Mouse (Mus musculus) erythroid progenitor cell, adult 5-6 weeks (primary cell): Measurements from ENCODE around the gene Prss16. TPM values are rescaled to one million over a fixed set of nuclear protein-coding genes. Genes with fewer than 3 reads are reported as not detected.

Experiments used
- ATAC-seq: replicated peaks from 2 replicates; pipeline ENCODE4 v1.8.0; 2016; ENCODE audit warnings: moderate number of reproducible peaks, mild to moderate bottlenecking, moderate TSS enrichment, inconsistent platforms; ENCODE audit not compliant: poor library complexity, low FRiP score, severe bottlenecking
- total RNA-seq, 2 experiments: library from RNA; stranded (forward) in 1 of 2; stranded (reverse) in 1 of 2; fragments of 150-400 nt in 1 of 2; fragments of 186-747, 209-891 nt in 1 of 2; gene quantifications; 2 replicates each; pipeline versions ENCODE4 v1.2.3 to v1.2.4; 2015 to 2017; ENCODE audit warnings: low replicate concordance in 2 of 2

The Prss16 gene
- total RNA-seq, 2 experiments from 2014 or later, result not detected

- ATAC-seq, result no peak
These were observed 27.7 kb downstream of the Prss16 start for GRCm38 (mm10) chr13:21981803-21982193.

- ATAC-seq, result no peak
These were observed 28.4 kb downstream of the Prss16 start, which contains the start of gene Pom121l2 for GRCm38 (mm10) chr13:21980981-21981802. Gene Pom121l2 (plus strand): TSS chr13:21981194.

GRCm38 (mm10) chr13:21974726-21975473, 34.6 kb downstream of the Prss16 start:
- peak; percentile 76 for ATAC-seq

GRCm38 (mm10) chr13:21974221-21974725, 35.3 kb downstream of the Prss16 start:
- ATAC-seq, result peak; percentile 95

- no peak for ATAC-seq
These were observed 37.9 kb downstream of the Prss16 start for GRCm38 (mm10) chr13:21971641-21972040.

GRCm38 (mm10) chr13:21969816-21970215, 39.7 kb downstream of the Prss16 start:
- no peak for ATAC-seq

- no peak for ATAC-seq
These were observed 40.3 kb downstream of the Prss16 start for GRCm38 (mm10) chr13:21969269-21969668.

Other genes starting within 250 kb of the Prss16 start
- gene Hist1h1b, start 229.1 kb downstream of the Prss16 start, total RNA-seq (2015; ENCODE audit: low replicate concordance), result 1,815 and 1,971 TPM in 2 replicates
- gene Hist1h1b, start 229.1 kb downstream of the Prss16 start, total RNA-seq (2017; ENCODE audit: low replicate concordance), result 4,746 and 7,405 TPM in 2 replicates
- gene Hist1h3i, start 226.4 kb downstream of the Prss16 start, total RNA-seq (2015; ENCODE audit: low replicate concordance), result 807 and 971 TPM in 2 replicates
- gene Hist1h3i, start 226.4 kb downstream of the Prss16 start, total RNA-seq (2017; ENCODE audit: low replicate concordance), result 793 and 862 TPM in 2 replicates
- gene Hist1h2an, start 222.5 kb downstream of the Prss16 start, total RNA-seq (2015; ENCODE audit: low replicate concordance), result 9.4 and 13.4 TPM in 2 replicates
- gene Hist1h2an, start 222.5 kb downstream of the Prss16 start, total RNA-seq (2017; ENCODE audit: low replicate concordance), result 1,681 and 2,099 TPM in 2 replicates
- gene Hist1h2bp, start 222.3 kb downstream of the Prss16 start, total RNA-seq (2015; ENCODE audit: low replicate concordance), result 31.0 and 96.0 TPM in 2 replicates
- gene Hist1h2bp, start 222.3 kb downstream of the Prss16 start, total RNA-seq (2017; ENCODE audit: low replicate concordance), result 241 and 315 TPM in 2 replicates
- gene Hist1h2bq, start 199.5 kb downstream of the Prss16 start, total RNA-seq (2015; ENCODE audit: low replicate concordance), result 607 and 1,040 TPM in 2 replicates
- 124 and 1,223 TPM in 2 replicates for gene Hist1h2bq, start 199.5 kb downstream of the Prss16 start, total RNA-seq (2017; ENCODE audit: low replicate concordance)
- gene Hist1h2ao, start 199.3 kb downstream of the Prss16 start, total RNA-seq (2015; ENCODE audit: low replicate concordance), result 587 and 743 TPM in 2 replicates
- gene Hist1h2ao, start 199.3 kb downstream of the Prss16 start, total RNA-seq (2017; ENCODE audit: low replicate concordance), result 2,181 TPM in 1 of 2 replicates, not detected in the other
- gene Hist1h4m, start 198.0 kb downstream of the Prss16 start, total RNA-seq (2015; ENCODE audit: low replicate concordance), result 328 and 512 TPM in 2 replicates
- 4,244 and 7,239 TPM in 2 replicates for gene Hist1h4m, start 198.0 kb downstream of the Prss16 start, total RNA-seq (2017; ENCODE audit: low replicate concordance)
- gene Hist1h4n, start 177.5 kb downstream of the Prss16 start, total RNA-seq (2015; ENCODE audit: low replicate concordance), result 169 and 258 TPM in 2 replicates
- 2,740 and 4,790 TPM in 2 replicates for gene Hist1h4n, start 177.5 kb downstream of the Prss16 start, total RNA-seq (2017; ENCODE audit: low replicate concordance)
- 209 and 329 TPM in 2 replicates for gene Hist1h2ap, start 176.2 kb downstream of the Prss16 start, total RNA-seq (2015; ENCODE audit: low replicate concordance)
- gene Hist1h2ap, start 176.2 kb downstream of the Prss16 start, total RNA-seq (2017; ENCODE audit: low replicate concordance), result 6,300 and 16,342 TPM in 2 replicates
- 696 and 939 TPM in 2 replicates for gene Hist1h2br, start 176.0 kb downstream of the Prss16 start, total RNA-seq (2015; ENCODE audit: low replicate concordance)
- 393 and 1,610 TPM in 2 replicates for gene Hist1h2br, start 176.0 kb downstream of the Prss16 start, total RNA-seq (2017; ENCODE audit: low replicate concordance)
- not detected in 2 replicates for gene Zfp184, start 64.6 kb downstream of the Prss16 start, total RNA-seq (2015; ENCODE audit: low replicate concordance)
- 1.3 TPM in 1 of 2 replicates, not detected in the other for gene Zfp184, start 64.6 kb downstream of the Prss16 start, total RNA-seq (2017; ENCODE audit: low replicate concordance)
- gene Pom121l2, start 28.5 kb downstream of the Prss16 start, total RNA-seq (2015; ENCODE audit: low replicate concordance), result not detected in 2 replicates
- gene Pom121l2, start 28.5 kb downstream of the Prss16 start, total RNA-seq (2017; ENCODE audit: low replicate concordance), result not detected in 2 replicates
- 4.6 TPM in 1 of 2 replicates, not detected in the other for gene Hist1h2ah, start 25.8 kb upstream of the Prss16 start, total RNA-seq (2015; ENCODE audit: low replicate concordance)
- 2,615 and 4,600 TPM in 2 replicates for gene Hist1h2ah, start 25.8 kb upstream of the Prss16 start, total RNA-seq (2017; ENCODE audit: low replicate concordance)
- gene Hist1h2bk, start 26.1 kb upstream of the Prss16 start, total RNA-seq (2015; ENCODE audit: low replicate concordance), result 206 and 707 TPM in 2 replicates
- gene Hist1h2bk, start 26.1 kb upstream of the Prss16 start, total RNA-seq (2017; ENCODE audit: low replicate concordance), result 2,593 and 2,906 TPM in 2 replicates
- gene Hist1h4i, start 31.6 kb upstream of the Prss16 start, total RNA-seq (2015; ENCODE audit: low replicate concordance), result 116 and 173 TPM in 2 replicates
- gene Hist1h4i, start 31.6 kb upstream of the Prss16 start, total RNA-seq (2017; ENCODE audit: low replicate concordance), result 364 and 489 TPM in 2 replicates
- gene Hist1h2ag, start 33.2 kb upstream of the Prss16 start, total RNA-seq (2015; ENCODE audit: low replicate concordance), result 142 and 172 TPM in 2 replicates
- gene Hist1h2ag, start 33.2 kb upstream of the Prss16 start, total RNA-seq (2017; ENCODE audit: low replicate concordance), result 3,967 and 4,951 TPM in 2 replicates
- 153 and 245 TPM in 2 replicates for gene Hist1h2bj, start 33.5 kb upstream of the Prss16 start, total RNA-seq (2015; ENCODE audit: low replicate concordance)
- 1,461 and 1,550 TPM in 2 replicates for gene Hist1h2bj, start 33.5 kb upstream of the Prss16 start, total RNA-seq (2017; ENCODE audit: low replicate concordance)
- not detected in 2 replicates for gene Vmn1r188, start 74.7 kb upstream of the Prss16 start, total RNA-seq (2015; ENCODE audit: low replicate concordance)
- gene Vmn1r188, start 74.7 kb upstream of the Prss16 start, total RNA-seq (2017; ENCODE audit: low replicate concordance), result 0.26 TPM in 1 of 2 replicates, not detected in the other
- gene Vmn1r189, start 96.1 kb upstream of the Prss16 start, total RNA-seq (2015; ENCODE audit: low replicate concordance), result 0.36 TPM in 1 of 2 replicates, not detected in the other
- not detected in 2 replicates for gene Vmn1r189, start 96.1 kb upstream of the Prss16 start, total RNA-seq (2017; ENCODE audit: low replicate concordance)
- gene Vmn1r191, start 174.2 kb upstream of the Prss16 start, total RNA-seq (2015; ENCODE audit: low replicate concordance), result not detected in 2 replicates
- gene Vmn1r191, start 174.2 kb upstream of the Prss16 start, total RNA-seq (2017; ENCODE audit: low replicate concordance), result not detected in 2 replicates
- gene Vmn1r192, start 181.4 kb upstream of the Prss16 start, total RNA-seq (2015; ENCODE audit: low replicate concordance), result not detected in 2 replicates
- gene Vmn1r192, start 181.4 kb upstream of the Prss16 start, total RNA-seq (2017; ENCODE audit: low replicate concordance), result not detected in 2 replicates
- not detected in 2 replicates for gene Vmn1r193, start 213.4 kb upstream of the Prss16 start, total RNA-seq (2015; ENCODE audit: low replicate concordance)
- gene Vmn1r193, start 213.4 kb upstream of the Prss16 start, total RNA-seq (2017; ENCODE audit: low replicate concordance), result not detected in 2 replicates
- gene Vmn1r194, start 234.5 kb upstream of the Prss16 start, total RNA-seq (2015; ENCODE audit: low replicate concordance), result not detected in 2 replicates
- not detected in 2 replicates for gene Vmn1r194, start 234.5 kb upstream of the Prss16 start, total RNA-seq (2017; ENCODE audit: low replicate concordance)